Mouse (Mus musculus) WW6 (cell line): ENCODE results near the gene Adssl1.

Source experiments
- DNase-seq: peaks from one replicate; pipeline ENCODE4 v3.0.0-alpha.2; 2013; ENCODE audit warnings: low read depth, low spot score

Adssl1 gene

GRCm38 (mm10) chr12:112619686-112620353, at the start of gene Adssl1:
Adssl1 (plus strand) TSS chr12:112620045.
- no peak for DNase-seq

DNA sequence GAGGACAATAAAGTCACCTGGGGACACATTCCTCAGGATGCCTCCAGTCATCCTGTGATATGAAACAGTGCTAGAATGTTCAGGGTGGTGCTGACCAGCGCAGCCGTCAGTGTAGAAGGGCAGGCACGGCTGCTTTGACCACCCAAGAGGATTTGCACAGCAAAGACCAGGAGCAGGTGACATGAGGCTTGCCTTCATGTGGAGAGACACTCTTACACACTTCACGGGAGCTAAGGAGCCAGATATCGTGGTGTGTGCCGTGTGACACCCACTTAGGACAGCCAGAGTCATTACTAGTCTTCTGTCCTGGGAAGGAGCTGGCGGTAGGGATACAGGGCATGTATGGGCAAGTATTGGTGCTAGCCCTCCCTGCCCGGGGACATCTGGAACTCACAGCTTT, 49.7 kb upstream of the Adssl1 start:
- DNase-seq: no peak

DNA sequence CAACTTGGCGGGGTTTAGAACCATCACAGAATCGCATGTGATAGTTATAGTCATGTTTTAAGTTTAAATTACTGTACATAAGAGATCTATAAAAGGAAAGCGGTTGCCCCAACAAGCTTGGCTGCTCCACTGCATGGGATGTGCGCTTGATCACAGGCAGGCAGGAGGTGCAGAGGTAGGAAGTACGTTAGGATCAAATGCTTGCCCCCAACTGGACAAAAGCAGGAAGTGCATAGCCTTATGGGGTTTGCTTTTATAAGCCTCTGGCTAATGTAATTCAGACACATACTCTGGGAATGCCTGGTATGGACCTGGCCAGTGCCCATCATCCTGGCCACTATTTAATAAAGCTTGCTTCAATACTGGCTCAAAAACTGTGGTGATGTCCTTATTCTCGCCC, 48.8 kb upstream of the Adssl1 start:
- no peak for DNase-seq

GRCm38 (mm10) chr12:112575274-112575986, 44.4 kb upstream of the Adssl1 start:
- DNase-seq: no peak

GRCm38 (mm10) chr12:112576341-112576740, 43.5 kb upstream of the Adssl1 start:
- DNase-seq: no peak

GRCm38 (mm10) chr12:112576749-112577148, 43.1 kb upstream of the Adssl1 start:
- DNase-seq: no peak

GRCm38 (mm10) chr12:112578296-112579090, 41.4 kb upstream of the Adssl1 start:
- no peak for DNase-seq

GRCm38 (mm10) chr12:112579430-112579829, 40.4 kb upstream of the Adssl1 start:
- no peak for DNase-seq

DNA sequence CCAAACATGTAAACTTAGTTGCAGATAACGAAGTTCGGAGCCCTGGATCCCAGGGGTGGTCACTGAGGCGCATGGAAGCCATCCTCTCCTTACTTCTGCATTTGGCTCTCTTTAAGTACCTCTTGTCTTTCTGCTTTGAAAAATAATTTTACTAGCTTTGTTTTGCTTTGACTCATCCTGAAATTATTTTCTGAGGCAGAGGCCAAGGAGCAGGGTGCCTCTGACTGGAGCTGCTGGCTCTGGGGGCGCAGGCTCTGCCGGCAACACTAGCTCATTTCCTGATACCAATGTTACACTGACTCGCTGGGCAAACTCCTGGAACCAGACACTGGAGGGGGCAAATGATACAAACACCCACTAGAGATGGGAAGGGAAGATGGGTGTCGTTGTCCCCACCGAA, 39.9 kb upstream of the Adssl1 start:
- no peak for DNase-seq

DNA sequence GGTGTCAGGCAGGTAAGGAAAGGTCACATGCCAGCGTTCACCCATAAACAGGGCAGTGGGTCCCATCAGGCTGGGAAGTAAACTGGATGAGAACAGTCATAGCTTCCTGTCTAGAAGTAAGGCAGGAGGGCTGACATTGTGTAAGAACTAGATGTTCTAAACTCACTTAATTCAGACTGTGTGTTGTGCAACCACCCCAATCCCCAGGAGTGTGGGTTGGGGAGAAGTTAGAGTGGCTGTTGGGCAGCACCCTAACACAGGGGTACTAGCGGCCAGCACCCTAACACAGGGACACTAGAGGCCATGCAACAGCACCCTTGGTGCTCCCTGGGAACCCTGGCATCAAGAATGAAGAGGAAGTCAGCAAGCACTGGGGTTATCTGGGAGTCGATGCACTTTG, 38.7 kb upstream of the Adssl1 start:
- no peak for DNase-seq

GRCm38 (mm10) chr12:112584954-112585353, 34.9 kb upstream of the Adssl1 start:
- DNase-seq: no peak

DNA sequence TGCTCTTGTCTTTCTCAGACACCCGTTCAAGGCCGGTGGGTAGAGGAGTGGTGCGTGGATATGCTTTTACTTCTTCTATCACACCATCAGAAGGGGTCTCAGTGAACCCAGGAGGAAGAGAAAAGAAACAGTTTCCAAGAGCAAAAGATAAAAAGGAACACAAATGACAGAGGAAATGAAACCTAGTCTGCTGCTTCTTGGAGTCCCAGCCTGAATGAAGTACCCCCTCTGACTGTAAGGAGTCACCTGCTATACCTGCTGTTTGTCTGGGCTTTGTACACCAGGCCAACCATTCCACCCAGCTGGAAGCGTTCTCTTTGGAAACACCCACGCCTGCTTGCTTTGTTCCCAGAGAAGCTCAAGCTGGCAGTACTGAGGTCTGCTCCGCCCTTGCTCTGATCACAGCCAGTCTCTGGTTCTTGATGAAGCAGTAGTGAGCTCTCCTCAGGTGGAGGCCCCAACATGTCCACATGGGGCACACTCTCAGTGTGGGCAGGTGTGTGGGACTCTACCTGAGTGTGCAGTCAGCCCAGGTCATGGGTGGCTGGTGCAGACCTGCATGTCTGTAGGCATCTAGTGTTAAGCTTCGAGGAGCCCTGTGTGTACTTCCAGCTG, 33.8 kb upstream of the Adssl1 start:
- no peak for DNase-seq

GRCm38 (mm10) chr12:112587125-112588124, 32.4 kb upstream of the Adssl1 start:
- DNase-seq: no peak

DNA sequence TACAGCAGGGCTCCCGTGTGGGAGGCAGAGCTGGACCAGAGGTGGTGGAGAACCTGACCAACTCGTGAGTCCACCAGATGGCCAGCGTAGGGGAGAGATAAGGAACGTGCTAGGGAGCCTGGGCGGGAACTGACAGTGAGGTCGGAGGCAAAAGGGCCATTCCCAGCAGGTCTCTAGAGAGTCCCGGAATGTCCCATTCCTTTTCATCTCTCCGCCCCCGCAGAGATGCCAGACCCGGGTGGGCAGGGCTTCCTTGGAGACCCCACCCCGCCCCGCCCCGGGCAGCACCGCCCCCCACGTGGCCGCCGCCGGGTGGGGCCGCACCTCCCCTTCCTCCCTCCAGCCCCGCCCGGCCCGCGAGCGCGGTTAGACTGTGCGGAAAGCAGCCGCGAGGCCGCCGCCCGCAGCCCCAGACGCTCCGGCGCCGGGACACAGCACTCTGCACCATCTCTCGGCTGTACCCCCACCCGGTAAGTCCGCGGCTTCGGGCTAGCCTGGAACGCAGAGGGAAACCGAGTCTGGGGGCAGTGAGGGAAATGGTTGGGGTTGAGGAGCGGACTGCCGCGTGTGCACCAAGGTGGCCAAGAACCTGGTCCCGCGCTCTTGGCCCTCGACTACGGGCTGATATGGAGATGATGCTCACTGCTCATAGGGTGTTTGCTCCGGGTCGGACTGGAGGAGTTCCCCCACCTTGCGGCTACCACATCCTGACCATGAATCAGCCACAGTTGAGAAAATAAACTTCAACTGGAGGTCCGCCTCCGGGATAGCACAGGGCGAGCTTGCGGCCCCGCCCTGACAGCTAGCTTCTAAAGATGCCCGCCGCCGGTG, 31.2 kb upstream of the Adssl1 start, which contains the start of gene Inf2:
Gene Inf2, plus strand, starts transcription at position 359 of the 831 bp plus-strand sequence.
- DNase-seq: peak; percentile 38

DNA sequence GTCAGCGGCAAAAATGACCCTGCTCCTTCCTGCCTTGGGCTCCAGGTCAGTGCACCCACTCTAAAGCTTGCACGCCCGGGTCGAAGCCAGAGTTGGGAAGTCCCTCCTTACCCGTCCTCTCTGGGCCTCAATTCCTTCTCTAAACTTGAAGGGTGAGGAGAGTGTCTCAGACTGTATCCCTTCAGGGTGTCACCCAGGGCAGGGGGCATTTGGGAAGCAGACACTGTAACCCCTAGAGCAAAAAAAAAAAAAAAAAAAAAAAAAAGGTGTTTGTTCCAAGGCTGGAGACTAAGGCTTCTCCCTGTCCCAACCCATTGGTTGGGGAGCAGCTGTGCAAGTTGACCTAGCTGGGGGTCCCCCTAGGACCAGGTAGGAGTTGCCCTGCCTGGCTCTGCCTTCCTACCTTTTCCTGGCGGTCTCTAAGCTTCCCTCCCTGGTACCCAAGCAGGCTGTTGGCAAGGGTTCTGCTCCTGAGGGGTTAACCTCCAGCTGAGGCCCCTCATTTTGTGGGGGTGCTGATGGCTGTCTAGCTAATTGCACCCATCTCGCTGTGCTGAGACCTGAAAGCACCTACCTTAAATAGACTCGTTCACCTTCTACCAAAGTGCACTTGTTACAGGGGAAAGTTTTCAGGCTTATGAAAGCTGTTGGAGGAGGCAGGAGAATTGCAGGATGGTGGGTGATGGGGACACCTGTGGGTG, 30.2 kb upstream of the Adssl1 start:
- no peak for DNase-seq

GRCm38 (mm10) chr12:112590566-112591239, 29.1 kb upstream of the Adssl1 start:
- no peak for DNase-seq

DNA sequence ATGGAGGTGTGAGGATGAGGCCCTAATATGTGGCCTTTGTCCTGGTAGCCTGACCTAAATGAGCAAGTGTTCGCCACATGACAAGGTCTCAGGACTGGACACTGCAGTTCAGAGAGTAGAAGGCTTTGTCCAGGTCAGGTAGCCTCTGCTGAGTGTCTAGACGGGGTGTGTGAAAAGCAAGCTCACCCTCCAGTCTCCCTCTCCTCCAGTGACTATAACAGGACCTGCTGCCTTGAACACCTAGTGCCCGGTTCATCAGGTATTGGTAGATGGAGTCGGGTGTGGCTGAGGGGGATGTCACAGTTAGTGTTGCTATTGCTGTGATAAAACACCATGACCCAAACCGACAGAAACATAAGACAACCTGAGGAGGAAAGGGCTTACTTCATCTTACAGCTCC, 28.6 kb upstream of the Adssl1 start:
- no peak for DNase-seq

- DNase-seq: no peak
Observed at GRCm38 (mm10) chr12:112591730-112592129, 28.1 kb upstream of the Adssl1 start.
